Mouse (Mus musculus): ENCODE measurements at regions not wholly inside any gene's neighbourhood (a gene's known extent, or its start where the extent isn't known, plus 50 kb on each side); places are given as distances from the start of the nearest gene placed in this dataset.

DNA sequence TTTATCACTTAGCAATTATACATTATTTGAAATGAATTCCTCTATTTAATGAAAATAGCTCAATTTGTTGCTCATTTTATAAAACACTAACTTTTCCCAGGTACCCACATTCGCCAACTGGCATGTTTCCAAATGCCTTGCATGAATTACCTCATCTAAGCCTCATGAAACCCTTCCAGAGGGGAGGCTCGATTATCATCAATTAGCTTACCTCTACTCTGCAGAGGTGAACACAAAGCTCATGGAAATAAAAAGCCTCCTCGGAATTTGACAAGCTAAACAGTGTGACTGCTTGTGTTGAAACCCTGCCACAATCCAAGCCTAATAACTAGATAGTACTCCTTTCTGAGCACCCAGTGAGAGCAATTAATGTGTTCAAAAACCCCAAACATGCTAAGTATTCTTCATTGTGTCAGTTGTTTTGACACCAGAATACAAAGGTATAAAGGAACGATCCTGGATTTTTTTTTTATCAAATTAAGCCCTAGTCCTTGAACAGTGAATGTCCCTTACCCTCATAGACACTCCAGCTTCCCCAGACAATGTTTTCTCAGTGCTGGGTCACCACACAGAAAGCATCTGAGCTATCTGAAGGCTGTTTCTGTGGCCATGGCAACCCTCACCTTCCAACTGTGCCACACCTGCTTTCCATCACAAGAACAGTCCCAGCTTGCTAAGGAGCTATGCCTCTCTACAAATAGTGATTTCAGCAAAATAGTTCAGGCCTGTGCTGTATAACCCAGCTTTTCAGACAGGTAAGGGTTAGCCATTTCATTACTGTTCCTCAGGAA, 530.4 kb downstream of the Rapgef2 start:
- no peak for DNase-seq (ENCODE audit: low spot score)

DNA sequence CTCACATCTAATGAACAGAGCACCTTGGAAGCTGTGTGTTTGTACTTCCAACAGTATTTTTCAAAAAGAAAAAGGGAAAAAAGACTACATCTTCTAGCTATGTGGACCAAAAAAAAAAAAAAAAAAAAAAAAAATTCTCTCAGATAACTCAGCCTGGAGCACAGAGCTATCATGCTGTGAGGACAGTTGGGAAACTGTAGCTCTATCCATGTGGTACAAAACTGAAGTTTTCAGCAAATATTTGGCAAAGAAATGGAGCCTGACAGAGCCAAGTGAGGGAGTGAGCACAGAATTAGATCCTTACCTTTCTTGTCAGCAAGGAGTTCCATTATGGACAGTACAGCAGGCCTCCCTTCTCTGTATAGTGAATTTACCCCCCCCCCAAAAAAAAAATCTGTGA, 550.2 kb downstream of the Rapgef2 start:
- no peak for DNase-seq (ENCODE audit: low spot score)

DNA sequence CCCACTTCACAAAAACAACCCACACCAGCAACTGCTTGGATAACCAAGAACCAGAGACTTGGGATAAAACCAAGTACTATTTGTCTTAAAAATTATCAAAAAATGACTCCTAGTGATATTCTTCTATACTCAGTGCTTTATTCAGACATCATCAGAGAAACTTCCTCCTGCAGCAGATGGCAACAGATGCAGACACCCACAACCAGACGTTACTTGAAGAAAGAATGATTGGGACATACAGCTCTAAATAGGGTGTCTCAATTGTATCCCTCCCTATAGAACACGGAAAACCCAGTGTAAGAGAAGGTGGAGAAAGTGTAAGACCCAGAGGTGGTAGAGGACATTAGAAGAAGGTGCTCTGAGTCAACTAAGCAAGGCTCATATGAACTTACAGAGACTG, 569.6 kb downstream of the Rapgef2 start:
- no peak for DNase-seq (ENCODE audit: low spot score)

DNA sequence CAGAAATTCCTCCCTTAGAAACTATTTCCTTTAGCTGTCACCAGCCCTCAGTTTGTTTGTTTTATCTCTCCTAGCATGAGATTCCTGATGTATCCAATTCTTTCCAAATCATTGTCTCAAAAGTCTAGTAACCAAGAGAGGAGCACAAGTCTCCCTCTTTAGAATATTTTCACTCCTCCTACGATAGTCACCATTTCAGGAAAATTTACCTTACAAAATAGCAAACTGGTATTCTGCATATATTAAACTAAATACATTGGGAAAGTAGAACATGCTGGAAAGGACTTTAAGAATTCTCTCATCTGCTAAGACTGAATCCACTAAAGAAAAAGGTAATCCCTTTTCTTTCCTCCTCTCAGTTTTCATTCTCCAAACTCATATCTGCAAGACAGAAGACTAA, 578.6 kb downstream of the Rapgef2 start:
- no peak for DNase-seq (ENCODE audit: low spot score)

DNA sequence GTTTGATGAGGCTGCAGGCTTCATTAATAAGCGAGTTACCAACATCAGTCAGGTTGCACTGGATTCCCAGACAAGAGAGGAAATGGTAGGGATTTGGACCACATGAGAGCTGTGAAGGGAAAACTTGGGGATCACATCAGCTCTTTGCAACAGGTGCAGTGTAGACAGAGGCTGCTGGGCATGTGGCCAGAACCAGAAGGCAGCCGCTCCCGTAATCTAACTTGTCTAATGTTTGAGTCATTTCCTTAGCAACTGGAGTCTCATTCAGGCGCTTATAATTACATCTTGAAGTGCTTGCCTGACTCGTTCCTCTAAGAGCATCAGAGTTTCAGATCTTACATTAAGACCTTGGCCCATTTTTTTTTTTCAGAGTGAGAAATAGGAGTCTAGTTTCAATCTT, 587.4 kb downstream of the Rapgef2 start:
- peak; percentile 93 for DNase-seq (ENCODE audit: low spot score)

DNA sequence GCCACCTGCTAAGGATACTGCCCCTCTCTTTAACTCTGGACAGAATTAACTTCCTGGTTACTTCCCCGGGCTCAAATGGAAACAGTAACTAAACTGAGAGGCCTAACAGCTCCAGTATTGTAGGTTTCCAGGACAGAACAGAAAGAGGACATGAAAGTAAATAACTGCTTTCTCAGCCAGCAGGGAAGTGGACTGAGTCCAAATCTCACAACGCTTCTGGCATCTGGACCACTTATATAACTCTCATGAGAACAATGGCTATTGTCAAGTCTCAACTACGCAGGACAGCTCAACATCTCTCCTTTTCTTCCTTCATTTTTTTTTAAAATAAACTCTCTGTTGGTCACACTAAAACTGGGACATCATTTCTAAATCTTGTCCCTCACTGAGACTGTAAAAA, 594.8 kb downstream of the Rapgef2 start:
- peak; percentile 54 for DNase-seq (ENCODE audit: low spot score)

DNA sequence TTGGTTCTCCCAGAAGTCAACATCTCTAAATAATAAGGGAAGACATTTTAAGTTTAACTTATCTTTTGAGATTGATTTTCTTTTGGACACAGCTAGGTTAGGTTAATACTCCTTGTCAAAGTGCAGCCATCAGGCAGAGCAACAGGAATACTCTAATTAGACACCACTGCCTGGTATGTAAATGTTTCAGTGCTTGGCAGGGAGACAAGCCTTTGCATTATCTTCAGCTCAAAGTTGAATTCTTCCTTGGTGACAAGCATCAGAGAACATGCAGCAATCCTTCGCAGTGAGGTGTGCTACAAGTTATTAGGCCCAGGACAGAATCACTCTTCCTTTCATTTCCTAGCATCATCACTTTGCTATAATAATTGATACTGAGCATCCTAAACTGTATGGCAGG, 608.7 kb downstream of the Rapgef2 start:
- peak; percentile 24 for DNase-seq (ENCODE audit: low spot score)

DNA sequence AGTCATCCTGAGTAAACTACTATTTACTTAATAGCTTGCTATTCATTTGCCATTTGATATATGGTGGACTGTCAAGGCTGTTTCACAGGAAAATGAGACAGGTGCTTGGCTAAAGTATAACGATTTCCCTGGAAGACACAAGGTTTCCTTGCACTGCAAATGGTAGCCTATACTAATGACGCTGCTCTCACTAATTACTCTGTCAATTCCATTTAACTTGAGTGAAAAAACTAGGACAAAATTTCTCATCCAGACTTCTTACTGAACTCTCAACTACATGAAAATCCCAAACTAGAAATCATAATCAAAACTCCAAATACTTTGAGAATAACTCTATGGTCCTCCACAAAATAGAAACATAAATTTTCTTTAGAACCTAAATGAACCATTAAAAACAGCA, 609.5 kb downstream of the Rapgef2 start:
- no peak for DNase-seq (ENCODE audit: low spot score)

DNA sequence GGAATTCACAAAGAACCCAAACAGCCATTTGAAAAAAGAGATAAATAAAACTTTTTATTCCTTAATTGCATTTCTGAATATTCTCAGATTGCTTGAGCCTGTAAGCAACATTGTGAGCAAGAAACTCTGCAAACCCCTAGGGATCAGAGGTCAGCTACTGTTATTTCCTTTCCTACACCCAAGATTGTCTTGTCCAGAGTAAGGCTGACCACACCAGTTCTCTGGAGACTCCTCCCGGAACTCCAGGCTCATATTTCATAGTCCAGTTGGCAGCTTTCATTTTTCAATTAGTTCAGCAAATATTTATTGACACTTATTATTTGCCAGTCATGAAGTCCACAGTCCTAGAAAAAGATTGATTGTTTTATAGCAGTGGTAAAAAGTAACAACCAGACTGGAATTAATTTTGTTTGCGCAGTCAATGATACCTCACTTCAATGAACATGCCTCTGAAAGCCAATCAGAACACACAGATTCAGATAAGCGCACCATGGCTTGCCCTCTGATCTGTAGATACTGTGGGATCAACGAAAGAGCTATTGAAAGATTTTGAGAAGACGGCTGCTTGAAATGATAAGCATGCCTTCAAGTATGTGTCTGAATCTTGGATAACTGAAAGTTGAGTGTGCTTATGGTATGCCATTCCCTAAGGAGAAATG, 611.7 kb downstream of the Rapgef2 start:
- no peak for DNase-seq (ENCODE audit: low spot score)

DNA sequence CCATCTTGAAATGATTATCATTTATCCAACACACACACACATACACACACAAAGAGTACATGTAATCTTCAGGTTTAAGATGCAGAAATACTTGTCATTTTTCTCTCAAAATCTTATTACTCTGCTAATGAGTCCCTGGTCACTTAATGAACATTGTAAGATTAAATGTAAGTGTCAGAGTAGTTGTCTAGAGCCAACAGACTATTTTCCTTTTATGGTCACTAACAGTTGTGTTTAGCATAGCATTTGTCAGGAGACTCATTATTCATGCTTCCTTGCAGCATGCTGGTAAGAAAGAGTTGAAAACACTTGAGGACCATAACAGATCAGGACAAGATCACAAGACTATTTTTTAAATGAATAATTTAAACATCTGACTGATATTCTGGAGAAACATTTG, 618.3 kb downstream of the Rapgef2 start:
- no peak for DNase-seq (ENCODE audit: low spot score)

DNA sequence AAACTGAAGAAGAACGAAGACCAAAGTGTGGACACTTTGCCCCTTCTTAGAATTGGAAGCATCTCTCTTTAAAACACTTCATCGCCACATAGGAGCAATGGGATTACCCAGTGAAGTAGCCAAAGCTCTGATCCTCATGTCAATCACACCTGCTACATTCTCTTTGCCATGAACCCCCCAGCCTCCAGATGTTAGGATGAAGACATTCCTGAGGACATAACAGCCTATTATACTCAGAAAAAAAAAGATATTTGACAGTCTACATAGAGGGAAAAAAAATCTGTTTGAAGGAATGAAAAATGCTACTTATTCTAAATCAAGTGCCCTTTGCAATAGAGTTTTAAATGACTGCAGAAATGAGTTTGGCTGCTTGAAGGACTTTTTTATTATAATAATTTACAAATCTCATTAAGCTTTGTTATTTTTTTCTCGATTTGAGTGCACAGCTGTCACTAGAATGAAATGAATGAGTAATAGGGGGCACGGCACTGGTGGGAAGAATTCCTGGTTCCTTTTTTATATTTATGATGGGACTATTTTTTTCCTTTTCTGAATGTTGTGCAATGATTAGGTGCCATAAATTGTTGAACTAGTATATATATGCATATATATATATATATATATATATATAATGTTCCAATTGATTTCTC, 618.8 kb downstream of the Rapgef2 start:
- no peak for DNase-seq (ENCODE audit: low spot score)

DNA sequence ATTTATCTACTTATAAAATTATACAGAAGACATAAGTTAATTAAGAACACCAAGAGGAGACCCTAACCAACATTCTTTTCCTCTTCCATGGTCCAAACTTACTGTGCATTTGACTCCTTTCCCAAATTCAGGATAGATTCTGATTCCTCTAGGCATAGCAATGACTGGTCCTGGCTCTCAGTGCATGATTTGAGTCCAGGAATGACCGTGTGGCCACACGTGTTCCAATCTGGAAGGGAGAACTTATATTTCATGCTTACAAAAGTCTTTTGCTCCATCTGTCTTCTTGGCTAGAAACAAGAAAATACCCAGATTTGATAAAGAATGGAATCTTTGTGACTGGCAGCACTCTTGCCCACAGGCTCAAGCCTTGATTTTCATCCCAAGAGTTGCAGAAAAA, 638.2 kb downstream of the Rapgef2 start:
- DNase-seq (ENCODE audit: low spot score) = no peak

DNA sequence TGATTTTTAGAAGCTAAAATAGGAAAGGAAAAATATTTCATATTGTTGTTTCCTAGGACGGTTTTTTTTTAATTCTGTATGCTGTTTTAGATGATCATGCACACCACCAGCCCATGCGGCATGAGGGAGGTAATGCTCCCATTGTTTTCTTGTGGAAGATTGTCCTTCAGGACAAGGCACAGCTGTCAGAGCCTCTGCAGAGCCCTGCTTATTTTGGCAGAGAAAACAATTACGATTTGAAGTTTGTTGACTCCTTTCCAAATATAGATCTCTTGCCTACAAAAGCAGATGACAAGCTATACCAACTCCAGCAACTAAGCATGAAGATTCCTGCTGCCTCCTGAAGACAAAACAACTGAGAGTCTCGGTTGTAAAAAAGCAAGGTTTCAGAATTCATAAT, 650.9 kb downstream of the Rapgef2 start:
- DNase-seq (ENCODE audit: low spot score) = peak; percentile 32

DNA sequence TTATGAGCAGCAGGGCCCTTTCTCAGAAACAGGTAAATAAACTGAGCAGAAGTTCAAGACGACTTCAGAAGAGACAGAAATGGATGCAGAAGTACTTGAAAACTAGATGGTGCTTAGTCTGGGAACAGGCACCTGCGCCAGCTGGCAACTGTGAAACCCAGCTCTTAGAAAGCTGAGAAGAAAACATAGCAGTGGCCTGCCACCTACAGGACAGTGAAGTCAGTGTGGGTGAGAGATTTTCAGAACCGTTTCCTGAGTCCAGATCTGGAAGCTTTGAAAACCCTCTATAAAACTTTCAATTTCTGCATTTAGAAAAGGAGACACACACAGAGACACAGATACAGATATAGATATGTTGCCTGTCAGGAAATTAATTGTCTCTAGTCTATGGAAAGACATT, 667.4 kb downstream of the Rapgef2 start:
- DNase-seq (ENCODE audit: low spot score) = peak; percentile 30

DNA sequence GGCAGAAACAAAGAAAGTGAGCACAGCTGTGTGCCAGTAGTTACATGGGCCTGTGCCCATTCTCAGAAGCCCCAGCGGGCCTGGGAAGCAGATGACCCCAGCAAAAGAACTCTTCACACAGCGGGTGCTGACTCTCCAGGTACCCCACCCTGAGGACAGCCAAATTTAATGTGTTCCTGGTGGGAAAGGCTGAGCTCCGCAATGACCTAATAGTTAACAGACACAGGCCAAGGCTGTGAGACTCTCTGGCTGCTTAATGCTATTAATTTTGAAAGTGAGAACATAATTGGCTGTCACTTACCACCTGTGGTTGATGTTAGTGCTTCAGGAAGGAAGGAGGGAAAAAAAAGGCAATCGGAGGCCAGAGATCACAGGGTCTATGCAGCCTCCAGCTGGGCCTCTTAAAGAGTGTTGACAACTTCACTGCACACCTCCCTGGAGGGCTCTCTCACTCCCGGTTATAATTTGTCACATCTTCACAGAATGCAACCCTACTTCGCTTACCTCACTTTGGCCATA, 691.5 kb downstream of the Rapgef2 start:
- DNase-seq (ENCODE audit: low spot score) = no peak

DNA sequence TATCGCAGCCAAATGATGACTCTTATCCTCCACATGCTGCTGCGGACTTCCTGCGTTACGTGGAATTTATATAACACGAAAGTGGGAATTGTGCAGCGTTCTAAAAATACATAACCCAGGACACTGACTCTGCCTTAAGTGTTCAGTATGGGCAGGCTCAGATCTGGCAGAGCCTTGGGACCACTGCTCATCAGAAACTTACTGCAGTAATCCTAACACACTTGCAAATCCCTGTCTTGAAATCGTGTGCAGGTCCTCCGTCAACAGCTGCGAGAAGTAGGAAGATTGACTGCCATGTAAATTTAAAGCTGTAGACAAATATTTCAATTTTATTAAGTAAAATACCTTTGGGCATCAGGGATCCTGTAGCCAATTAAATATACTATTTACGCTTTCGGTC, 692.0 kb downstream of the Rapgef2 start:
- no peak for DNase-seq (ENCODE audit: low spot score)

DNA sequence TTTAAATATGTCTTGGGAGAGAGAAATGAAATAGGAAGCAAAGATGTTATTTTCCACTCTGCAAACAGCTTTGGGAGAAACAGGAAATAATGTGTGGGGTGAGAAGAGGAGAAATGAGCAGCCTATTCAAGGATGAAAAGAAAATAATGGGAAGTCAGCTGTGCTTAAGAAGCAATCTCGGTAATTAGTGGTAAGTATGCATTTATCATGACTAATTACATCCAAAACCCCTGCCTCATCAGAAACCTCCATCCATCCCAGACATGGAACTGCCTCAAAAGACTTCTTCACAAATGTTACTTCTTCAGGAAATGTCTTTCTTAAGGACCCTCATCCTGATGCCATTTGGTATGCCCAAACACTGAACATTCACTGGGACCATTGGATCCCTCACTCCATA, 699.7 kb downstream of the Rapgef2 start:
- DNase-seq (ENCODE audit: low spot score) = no peak

DNA sequence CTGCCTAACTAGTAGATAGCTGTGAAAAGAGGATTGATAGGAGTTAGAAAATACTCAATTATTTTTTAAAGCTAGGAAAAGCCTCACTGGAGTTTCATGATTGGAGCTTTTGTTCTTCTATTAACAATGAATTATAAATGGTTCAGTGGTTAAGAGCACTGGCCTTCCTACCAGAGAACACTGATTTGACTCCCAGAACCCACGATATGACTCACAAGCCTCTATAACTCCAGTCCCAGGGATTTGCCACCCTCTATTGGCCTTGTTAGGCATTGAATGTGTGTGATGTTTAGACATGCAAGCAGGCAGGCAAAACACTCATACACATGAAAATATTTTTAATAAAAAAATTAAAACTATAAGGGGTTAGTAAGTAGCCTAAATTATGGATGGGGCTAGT, 704.4 kb downstream of the Rapgef2 start:
- DNase-seq (ENCODE audit: low spot score) = peak; percentile 75

DNA sequence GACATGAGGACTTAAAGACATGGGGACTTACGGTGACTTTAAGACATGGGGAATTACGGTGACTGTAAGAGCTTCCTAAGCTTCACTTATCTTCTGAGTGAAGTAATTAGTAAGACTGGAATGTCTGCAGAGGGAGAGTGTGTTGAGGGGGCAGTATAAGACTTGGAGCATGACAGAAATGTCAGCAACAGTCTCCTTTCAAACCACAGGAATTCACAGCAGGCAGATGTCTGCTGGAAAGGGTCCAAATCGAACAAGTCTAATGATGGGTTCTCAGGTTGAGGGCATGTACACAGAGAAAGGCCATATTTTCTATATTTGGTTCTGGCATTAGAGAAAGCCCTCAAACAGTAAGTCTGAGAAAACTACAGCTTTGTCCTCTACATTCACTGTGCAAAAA, 705.2 kb downstream of the Rapgef2 start:
- peak; percentile 31 for DNase-seq (ENCODE audit: low spot score)

DNA sequence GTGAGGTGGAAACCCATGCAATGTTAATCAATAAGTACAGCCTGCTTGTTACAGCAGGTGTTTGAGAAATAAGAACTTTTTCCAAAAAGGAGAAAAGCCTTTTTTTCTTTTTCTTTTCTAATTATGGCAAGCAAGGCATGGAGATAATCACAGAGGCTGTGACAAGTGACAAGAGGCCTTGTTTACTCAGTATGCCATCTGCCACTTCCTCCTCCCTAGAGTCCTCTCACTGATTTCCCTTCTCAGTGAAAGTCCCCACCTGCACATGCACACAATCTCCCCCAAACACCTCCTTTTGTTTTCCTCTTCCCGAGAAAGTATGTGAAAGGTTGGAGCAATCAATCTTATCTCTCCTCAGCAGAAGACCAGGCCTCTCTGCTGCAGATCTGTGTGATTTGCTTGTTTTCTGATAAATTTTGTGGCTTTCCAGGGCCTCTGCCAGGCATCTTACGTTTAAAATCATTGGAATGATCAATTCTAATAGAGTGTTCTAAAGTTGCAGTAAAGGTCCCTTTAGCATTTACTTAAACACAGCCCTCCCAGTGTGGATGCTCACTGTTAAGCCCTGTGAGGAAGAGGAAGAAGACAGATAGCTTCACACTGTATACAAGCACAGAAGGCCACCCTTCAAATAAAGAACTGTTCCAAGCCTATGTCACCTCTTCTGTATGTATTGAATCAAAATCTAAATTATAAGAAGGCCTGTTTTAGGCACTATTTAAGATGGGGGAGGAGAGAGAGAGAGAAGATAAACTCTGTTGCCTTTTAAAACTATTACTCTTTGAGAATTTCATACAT, 710.5 kb downstream of the Rapgef2 start:
- no peak for DNase-seq (ENCODE audit: low spot score)

DNA sequence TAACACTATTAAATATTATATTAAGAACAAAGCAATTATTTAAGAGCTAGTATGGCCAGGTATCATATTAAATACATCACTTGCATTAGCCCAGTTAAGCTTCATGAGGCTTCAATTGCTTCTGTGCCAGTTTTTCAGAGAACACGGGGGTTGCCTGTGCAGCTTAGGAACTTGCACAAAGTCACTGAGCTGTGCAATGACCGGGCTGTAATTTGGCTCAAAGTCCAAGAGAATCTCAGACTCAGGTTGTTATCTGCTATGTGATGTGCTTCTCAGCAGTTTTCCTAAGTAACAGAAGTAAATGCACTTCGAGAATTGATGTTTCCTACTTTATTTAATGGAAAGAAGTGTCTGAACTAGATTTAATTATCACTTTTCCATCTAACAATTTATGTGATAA, 711.5 kb downstream of the Rapgef2 start:
- no peak for DNase-seq (ENCODE audit: low spot score)

DNA sequence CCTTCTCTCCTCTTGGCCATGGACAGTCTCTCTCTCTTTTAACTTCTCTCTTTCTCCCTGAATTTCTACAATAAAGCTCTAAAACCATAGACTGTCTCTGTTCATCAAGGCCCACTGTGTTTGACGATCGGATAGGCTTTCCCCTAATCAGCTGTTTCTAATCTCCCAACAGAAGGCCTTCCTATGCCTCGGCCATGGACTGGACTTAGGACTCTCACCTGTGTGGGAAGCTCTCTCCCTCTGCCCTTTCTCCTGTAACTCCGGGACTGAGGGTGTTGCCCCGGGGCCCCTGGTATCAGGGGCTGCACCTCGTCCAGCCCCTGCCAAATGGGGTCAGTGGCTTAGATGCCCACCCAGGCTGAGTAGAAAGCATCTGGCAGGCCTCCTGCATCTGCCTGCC, 713.0 kb downstream of the Rapgef2 start:
- no peak for DNase-seq (ENCODE audit: low spot score)

Data from MN1 (cell line).